Comparison of ENCODE assay signal across 23 mouse cellular contexts in genomic region chr17:89933950-89934349, GRCm38 (mm10). TPM values are rescaled to one million over a fixed set of nuclear protein-coding genes. Genes with fewer than 3 reads are reported as not detected.
A peak's percentile ranks its signal among the peaks of the same experiment; 100 is the strongest.
DNase-seq lines count a peak whose midpoint lies in the region; ATAC-seq and TF ChIP-seq lines count a peak whose summit lies in the region.
"Had no signal": no experiment of that assay in that cellular context is flagged by ENCODE, and none has a peak within 500 bp of the region (broad histone marks: within the 10 kb centered on the region; RNA-seq: fewer than 3 reads in every experiment).

No protein-coding gene starts in this region.

- ATAC-seq in intestine, embryonic 16.5 days: peak; percentile 65
- ATAC-seq: forebrain, embryonic 15.5 days; hindbrain, embryonic 16.5 days had no signal

- H3K27me3 ChIP-seq in ES-Bruce4 (ENCODE audit: control insufficient read depth, insufficient read depth, low read length, poor library complexity, severe bottlenecking): no peaks in the 10 kb centered on the region
- H3K27me3 ChIP-seq in intestine, embryonic 16.5 days (replicated peaks; ENCODE audit: control insufficient read depth, insufficient read depth, low read length): no peaks in the 10 kb centered on the region
- H3K27me3 ChIP-seq: embryonic facial prominence, embryonic 15.5 days; forebrain, embryonic 15.5 days; heart, embryonic 13.5 days; hindbrain, embryonic 12.5 days had no signal

- peak; percentile 87 for TF ChIP-seq EP300 in ES-Bruce4 (IDR thresholded peaks at IDR 0.05; ENCODE audit: insufficient read depth, low read depth, low read length)

- no peak for TF ChIP-seq CTCF in ES-Bruce4 (IDR thresholded peaks at IDR 0.05; ENCODE audit: low read depth, low read length)

- H3K9ac ChIP-seq in ES-Bruce4 (ENCODE audit: low read depth, poor library complexity, severe bottlenecking): no peak overlapping the region
- no peak overlapping the region for H3K9ac ChIP-seq in intestine, embryonic 16.5 days (ENCODE audit: low read depth, low read length)
- H3K9ac ChIP-seq: embryonic facial prominence, embryonic 15.5 days; forebrain, embryonic 15.5 days; heart, embryonic 13.5 days; hindbrain, embryonic 12.5 days had no signal

- no peaks in the 10 kb centered on the region for H3K4me1 ChIP-seq in ES-Bruce4 (ENCODE audit: control insufficient read depth, insufficient read depth, low read length)
- no peaks in the 10 kb centered on the region for H3K4me1 ChIP-seq in intestine, embryonic 16.5 days (ENCODE audit: control insufficient read depth, insufficient read depth, low read length)
- H3K4me1 ChIP-seq: embryonic facial prominence, embryonic 15.5 days; forebrain, embryonic 10.5 days; forebrain, embryonic 15.5 days; heart, embryonic 13.5 days; hindbrain, embryonic 12.5 days had no signal

- no peak for TF ChIP-seq POLR2A in ES-Bruce4 (IDR thresholded peaks at IDR 0.05; ENCODE audit: insufficient read depth, low read length)

- peak; percentile 1 for DNase-seq in embryo, embryonic 11 days
- no peak for DNase-seq in embryo, embryonic 9.5 days (ENCODE audit: extremely low spot score)
- DNase-seq in R1 (ENCODE audit: low read depth, low spot score): peak; percentile 98
- no peak for DNase-seq in gastrocnemius, postnatal 4 days (ENCODE audit: low spot score in 2 of 2)
- no peak for DNase-seq in lung, postnatal 36 days
- no peak for DNase-seq in spleen, postnatal 14 days (ENCODE audit: low spot score in 2 of 2)
- DNase-seq: adrenal gland, adult 2 months; adrenal gland, postnatal 25 days; cerebellum, adult 18-20 months; cerebellum, adult 9-11 months; gastrocnemius, postnatal 14 days; heart, postnatal 36 days; kidney, adult 8-10 months had no signal

- H3K4me3 ChIP-seq in ES-Bruce4 (ENCODE audit: low read depth, low read length): no peak overlapping the region
- H3K4me3 ChIP-seq in intestine, embryonic 16.5 days (ENCODE audit: low read length): no peak overlapping the region
- H3K4me3 ChIP-seq: embryonic facial prominence, embryonic 15.5 days; erythroblast, embryonic 14.5 days; forebrain, embryonic 10.5 days; forebrain, embryonic 15.5 days; heart, embryonic 13.5 days; hindbrain, embryonic 12.5 days had no signal

- WGBS in intestine, embryonic 16.5 days: 33% methylated on average over 2 of the region's 2 CpGs

- H3K4me2 ChIP-seq in intestine, embryonic 16.5 days (ENCODE audit: low read depth, low read length): no peak overlapping the region
- H3K4me2 ChIP-seq: embryonic facial prominence, embryonic 15.5 days; forebrain, embryonic 15.5 days; heart, embryonic 13.5 days; hindbrain, embryonic 12.5 days had no signal

- peaks cover 22% of the 10 kb centered on the region for H3K9me3 ChIP-seq in ES-Bruce4 (replicated peaks; ENCODE audit: control insufficient read depth, insufficient read depth, low read length, poor library complexity, severe bottlenecking)
- H3K9me3 ChIP-seq in intestine, embryonic 16.5 days (ENCODE audit: control insufficient read depth, low read length): no peaks in the 10 kb centered on the region
- H3K9me3 ChIP-seq: embryonic facial prominence, embryonic 15.5 days; forebrain, embryonic 10.5 days; forebrain, embryonic 15.5 days; G1E; heart, embryonic 13.5 days; hindbrain, embryonic 12.5 days had no signal

- no peaks in the 10 kb centered on the region for H3K36me3 ChIP-seq in ES-Bruce4 (ENCODE audit: control insufficient read depth, insufficient read depth, low read length, poor library complexity, severe bottlenecking)
- no peaks in the 10 kb centered on the region for H3K36me3 ChIP-seq in intestine, embryonic 16.5 days (ENCODE audit: control insufficient read depth, insufficient read depth, low read length)
- H3K36me3 ChIP-seq: embryonic facial prominence, embryonic 15.5 days; forebrain, embryonic 10.5 days; forebrain, embryonic 15.5 days; G1E; heart, embryonic 13.5 days; hindbrain, embryonic 12.5 days had no signal

- H3K27ac ChIP-seq in ES-Bruce4 (ENCODE audit: insufficient read depth, low read length): no peak overlapping the region
- no peak overlapping the region for H3K27ac ChIP-seq in intestine, embryonic 16.5 days (ENCODE audit: low read length)
- H3K27ac ChIP-seq: embryonic facial prominence, embryonic 15.5 days; forebrain, embryonic 10.5 days; forebrain, embryonic 15.5 days; heart, embryonic 13.5 days; hindbrain, embryonic 12.5 days had no signal

RNA-seq across cellular contexts. Expression of gene Gm10184, which starts 23.7 kb away (rescaled TPM):
- 112 and 134 TPM in 2 replicates for polyA plus RNA-seq in ES-Bruce4 (2011; ENCODE audit: insufficient read depth, insufficient read length, low read depth, missing spikeins)
- polyA plus RNA-seq in intestine, embryonic 16.5 days (2015; fragmentation: Nextera tagmentation; extraction: Ambion mirVana): 38.3 and 39.4 TPM in 2 replicates
- 10 to 100 TPM; 12.4 to 20.0 TPM for total RNA-seq in gastrocnemius, postnatal 4 days (2021)

Comparison
In these comparisons a context has a peak if more than half of its experiments do, and no peak if none do; other contexts are left out.
1. DNase-seq: peak in embryo, embryonic 11 days (single experiment) and R1 (single experiment); none in embryo, embryonic 9.5 days (single experiment), gastrocnemius, postnatal 4 days (0 of 2), lung, postnatal 36 days (single experiment) and spleen, postnatal 14 days (0 of 2).